Mouse (Mus musculus) ES-CJ7 (cell line): ENCODE data around the gene Irgm1.

Experiments used
- DNase-seq: peaks from one replicate; pipeline ENCODE4 v3.0.0; 2011; ENCODE audit warnings: low read depth, low spot score

Irgm1 gene

DNA sequence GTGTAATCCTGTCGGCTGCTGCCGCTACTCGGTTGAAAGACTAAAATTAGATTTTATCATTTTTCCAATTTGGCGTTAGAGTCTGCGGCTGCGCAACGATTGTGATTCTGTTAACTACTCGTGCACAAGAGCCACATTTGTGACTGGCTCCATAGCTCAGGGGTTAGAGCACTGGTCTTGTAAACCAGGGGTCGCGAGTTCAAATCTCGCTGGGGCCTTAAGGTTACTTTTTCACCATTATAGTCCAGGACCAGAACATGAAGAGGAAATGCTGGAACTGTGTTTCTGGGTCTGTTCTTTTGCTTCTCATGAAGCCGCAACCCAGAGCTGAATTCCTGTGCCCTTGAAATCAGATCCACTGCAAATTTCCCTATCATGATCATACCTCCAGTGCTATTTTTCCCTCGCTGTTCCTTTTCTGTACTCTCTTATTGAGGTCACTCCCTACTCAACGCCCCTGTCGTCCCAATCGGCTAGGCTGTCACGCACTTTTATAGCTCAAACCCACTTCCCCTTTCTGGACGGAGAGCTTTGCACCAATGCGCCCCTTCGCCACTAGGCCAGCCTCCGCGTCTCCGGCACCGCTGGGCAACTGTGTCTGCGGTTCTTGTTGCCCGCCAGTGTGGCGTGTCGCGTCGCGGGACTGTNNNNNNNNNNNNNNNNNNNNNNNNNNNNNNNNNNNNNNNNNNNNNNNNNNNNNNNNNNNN lies 17.9 kb downstream of the Irgm1 start:
- DNase-seq = peak; percentile 84

DNA sequence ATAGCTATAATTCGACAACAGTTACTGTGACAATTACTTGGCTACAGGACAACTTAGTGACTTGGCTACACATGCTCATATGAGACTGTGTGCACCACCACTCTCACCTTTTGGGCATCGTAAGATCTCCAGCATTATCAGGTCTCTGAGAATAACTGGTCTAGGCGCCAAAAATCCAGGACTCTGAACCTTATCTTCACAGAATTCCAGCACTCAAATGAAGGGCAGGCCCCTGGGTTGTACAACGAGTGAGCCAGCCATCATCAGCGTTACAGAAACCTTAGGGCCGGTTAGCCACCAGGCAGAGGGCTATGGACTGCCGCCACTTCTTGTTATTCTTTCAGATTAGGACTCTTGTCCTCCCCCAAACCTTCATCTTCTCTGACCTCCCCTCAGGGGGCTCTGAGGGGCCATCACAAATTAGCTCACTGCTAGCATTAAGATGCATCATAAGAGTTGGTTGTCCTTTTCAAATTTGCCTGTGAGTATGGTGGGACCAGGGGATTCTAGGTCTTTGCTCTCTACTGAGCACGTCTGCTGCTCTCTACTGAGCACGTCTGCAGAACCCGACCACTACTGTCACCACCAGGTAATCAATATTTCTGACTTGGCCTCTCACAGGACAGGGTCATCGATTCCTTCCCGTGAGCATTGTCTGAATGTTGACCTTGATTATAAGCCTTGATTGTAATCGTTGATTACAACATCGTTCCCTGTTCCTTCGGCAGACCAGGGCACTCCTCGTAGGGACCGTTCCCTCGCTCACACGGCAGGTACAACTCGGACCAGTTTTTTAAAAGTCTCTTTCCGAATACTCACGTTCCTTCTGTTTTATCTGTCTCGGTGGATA lies 18.6 kb downstream of the Irgm1 start:
- DNase-seq = peak; percentile 44

GRCm38 (mm10) chr11:48852190-48852589 lies 19.3 kb downstream of the Irgm1 start:
- DNase-seq = no peak

DNA sequence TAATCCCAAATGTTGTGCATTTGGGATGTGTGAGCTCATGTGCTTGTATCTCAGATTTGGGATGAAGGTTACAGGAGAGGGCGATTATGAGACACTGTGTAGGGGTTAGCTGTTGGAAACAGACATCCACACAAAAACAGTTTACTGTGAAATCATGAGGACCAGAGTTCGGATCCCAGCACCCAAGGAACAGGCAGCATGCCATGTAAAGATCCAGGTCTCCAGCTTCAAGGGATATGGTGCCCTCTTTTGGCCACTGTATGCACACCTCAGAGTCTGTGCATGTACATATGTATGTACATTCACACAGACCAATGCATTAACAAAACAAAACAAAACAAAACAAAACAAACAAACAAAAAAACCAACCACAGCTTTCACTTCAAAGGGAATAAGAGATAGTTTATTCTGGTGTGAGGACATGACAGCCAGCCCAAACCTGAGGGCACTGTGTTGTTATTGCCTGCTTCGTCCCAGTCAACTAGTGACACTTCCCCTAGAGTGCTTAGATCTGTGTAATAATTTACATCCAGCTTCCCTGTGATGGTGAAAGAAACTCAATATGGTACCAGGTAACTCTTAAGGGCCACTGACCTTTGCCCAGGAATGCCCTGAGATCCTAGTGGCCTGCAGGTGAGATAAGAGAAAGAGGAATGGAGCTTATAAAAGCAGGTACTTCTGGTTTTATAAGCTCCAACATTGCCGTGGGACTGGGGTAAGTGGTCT lies 20.1 kb downstream of the Irgm1 start:
- DNase-seq = peak; percentile 94

DNA sequence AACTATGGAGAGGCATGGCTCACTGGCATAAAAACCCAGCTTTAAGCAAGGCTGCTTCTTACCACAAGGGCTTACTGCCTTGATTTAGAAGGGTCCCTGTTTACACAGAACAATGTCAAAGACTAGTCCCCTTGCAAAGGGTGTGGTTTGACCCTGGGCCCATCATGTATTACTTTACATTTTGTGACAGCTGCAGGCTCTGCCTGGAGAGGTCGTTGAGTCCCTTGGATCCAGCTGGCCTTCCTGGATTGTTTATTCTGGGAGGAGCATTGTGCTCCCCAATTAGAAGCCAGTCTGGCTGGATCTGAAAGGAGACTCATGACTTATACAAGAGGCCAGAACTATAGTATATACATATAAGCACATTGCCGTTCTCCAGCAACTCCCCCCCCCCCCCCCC lies 21.2 kb downstream of the Irgm1 start:
- DNase-seq = peak; percentile 35

GRCm38 (mm10) chr11:48846881-48847280 lies 24.6 kb downstream of the Irgm1 start:
- no peak for DNase-seq

GRCm38 (mm10) chr11:48846362-48846761 lies 25.1 kb downstream of the Irgm1 start:
- DNase-seq = peak; percentile 61

- no peak for DNase-seq
Measured at GRCm38 (mm10) chr11:48845244-48845815, 26.2 kb downstream of the Irgm1 start.

DNA sequence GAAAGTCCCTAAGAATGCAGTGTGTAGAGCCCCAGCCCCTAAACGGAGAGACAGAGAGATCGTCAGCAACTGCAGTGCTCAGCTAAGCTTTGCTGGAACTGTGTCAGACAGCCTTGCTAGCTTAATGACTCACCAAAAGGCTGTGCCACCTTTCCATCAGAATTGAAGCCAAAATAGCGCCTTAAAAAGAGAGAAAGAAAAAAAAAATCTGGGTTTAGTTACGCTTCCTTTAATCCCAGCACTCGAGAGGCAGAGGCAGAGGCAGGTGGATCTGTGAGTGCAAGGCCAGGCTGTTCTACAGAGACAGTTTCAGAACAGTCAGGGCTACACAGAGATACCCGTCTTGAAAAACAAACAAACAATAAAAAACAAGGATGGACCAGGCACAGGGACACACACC lies 27.2 kb downstream of the Irgm1 start:
- DNase-seq = no peak

- no peak for DNase-seq
Measured at GRCm38 (mm10) chr11:48843202-48843601, 28.3 kb downstream of the Irgm1 start.

GRCm38 (mm10) chr11:48842378-48842792 lies 29.1 kb downstream of the Irgm1 start:
- no peak for DNase-seq

GRCm38 (mm10) chr11:48841213-48841612 lies 30.3 kb downstream of the Irgm1 start:
- DNase-seq = no peak

DNA sequence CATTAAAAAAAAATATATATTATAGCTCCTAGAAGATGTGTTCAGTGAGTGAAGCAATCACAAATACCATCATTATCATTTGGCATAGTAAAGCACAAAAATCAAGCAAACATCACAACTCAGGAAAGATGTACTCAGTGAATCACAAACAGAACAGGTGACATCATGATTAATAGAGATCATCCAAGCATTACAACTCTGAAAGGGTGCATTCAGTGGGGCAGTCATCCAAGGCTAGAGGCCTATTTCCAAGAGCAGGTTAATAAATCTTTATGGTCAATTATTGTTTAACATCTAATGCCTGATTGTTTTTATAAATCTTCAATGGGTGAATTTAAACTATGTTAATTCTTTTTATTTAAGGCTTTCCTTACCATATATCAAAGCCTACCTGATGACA lies 30.7 kb downstream of the Irgm1 start:
- DNase-seq = no peak

GRCm38 (mm10) chr11:48838879-48839680 lies 32.4 kb downstream of the Irgm1 start:
- DNase-seq = no peak

GRCm38 (mm10) chr11:48838181-48838797 lies 33.2 kb downstream of the Irgm1 start:
- DNase-seq = peak; percentile 83

- DNase-seq = no peak
Measured at GRCm38 (mm10) chr11:48837310-48838180, 33.9 kb downstream of the Irgm1 start.

DNA sequence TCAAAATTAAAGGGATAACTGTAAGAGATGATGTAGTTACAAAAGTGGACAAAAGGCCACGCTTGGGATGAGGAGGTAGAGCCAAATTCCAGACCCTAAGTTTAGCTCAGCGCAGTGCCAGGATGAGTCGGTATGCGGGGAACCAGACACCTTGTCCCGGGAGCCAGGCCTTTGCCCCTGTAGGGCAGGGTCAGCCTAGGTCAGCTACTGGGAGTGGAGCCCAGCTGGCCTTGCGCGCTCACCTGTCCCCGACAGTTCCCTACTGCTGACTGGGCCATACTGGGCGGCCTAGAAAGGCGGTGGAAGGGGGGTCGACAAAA lies 34.5 kb downstream of the Irgm1 start:
- no peak for DNase-seq

DNA sequence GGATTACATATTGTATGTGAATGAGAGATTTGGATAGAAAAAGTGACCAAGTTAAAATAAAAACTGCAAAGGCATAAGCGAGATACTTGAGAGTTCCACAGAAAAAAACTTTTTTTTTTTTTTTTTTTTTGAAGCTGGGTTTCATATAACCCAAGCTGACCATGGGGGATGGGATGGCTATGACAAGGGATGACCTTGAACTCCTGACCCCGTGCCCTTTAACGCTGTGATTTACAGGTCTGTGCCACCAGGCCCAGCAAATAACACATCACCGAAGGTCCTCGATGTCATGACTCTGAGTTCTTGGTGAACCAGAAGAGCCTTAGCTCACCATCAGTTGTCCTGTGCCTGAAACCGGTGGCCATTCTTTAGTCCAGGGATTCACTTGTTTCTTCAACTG lies 35.6 kb downstream of the Irgm1 start:
- peak; percentile 74 for DNase-seq

- DNase-seq = peak; percentile 90
Measured at GRCm38 (mm10) chr11:48833731-48834639, 37.5 kb downstream of the Irgm1 start.
